Mouse (Mus musculus) stomach, embryonic 16.5 days (tissue): Measurements from ENCODE around the gene Col12a1. TPM values are rescaled to one million over a fixed set of nuclear protein-coding genes. Genes with fewer than 3 reads are reported as not detected.

Source experiments
- ATAC-seq: fragments of 200-750 bp; cut with Nextera tagmentation; 2 replicates; pipeline ENCODE4 v1.8.0; 2017; ENCODE audit warnings: moderate number of reproducible peaks, moderate TSS enrichment; ENCODE audit not compliant: insufficient read depth, low FRiP score
- H3K27ac ChIP-seq: fragments of 300-500 bp; sonication (generic); 2 replicates; pipeline ENCODE4 v1.5.1; 2014; ENCODE audit warnings: low read length
- H3K27me3 ChIP-seq: fragments of 300-500 bp; sonication (generic); 2 replicates; pipeline ENCODE4 v1.6.1; 2014; ENCODE audit warnings: low read length, control low read depth, mixed read lengths; ENCODE audit not compliant: control insufficient read depth, insufficient read depth
- H3K36me3 ChIP-seq: fragments of 300-500 bp; sonication (generic); 2 replicates; pipeline ENCODE4 v1.6.1; 2014; ENCODE audit warnings: low read length; ENCODE audit not compliant: control insufficient read depth, insufficient read depth
- H3K4me1 ChIP-seq: fragments of 300-500 bp; sonication (generic); 2 replicates; pipeline ENCODE4 v1.6.1; 2014; ENCODE audit warnings: low read length, control low read depth, mixed read lengths; ENCODE audit not compliant: control insufficient read depth, insufficient read depth
- H3K4me2 ChIP-seq: fragments of 300-500 bp; sonication (generic); 2 replicates; pipeline ENCODE4 v1.6.1; 2014; ENCODE audit warnings: low read depth, low read length, mixed read lengths
- H3K4me3 ChIP-seq: fragments of 300-500 bp; sonication (generic); replicated peaks from 2 replicates; pipeline ENCODE4 v1.5.1; 2014; ENCODE audit warnings: mild to moderate bottlenecking, low read length
- H3K9ac ChIP-seq: fragments of 300-500 bp; sonication (generic); 2 replicates; pipeline ENCODE4 v1.6.1; 2014; ENCODE audit warnings: low read length
- H3K9me3 ChIP-seq: fragments of 300-500 bp; sonication (generic); replicated peaks from 2 replicates; pipeline ENCODE4 v1.6.1; 2016; ENCODE audit warnings: low read length, control low read depth; ENCODE audit not compliant: control insufficient read depth
- WGBS: fragments of 180-500 bp; shearing (Covaris S2); extraction: QIAGEN DNeasy Blood & Tissue Kit; methylation state at CpG from one replicate; pipeline ENCODE4 v1.1.7; 2014; 5-methylcytosine and 5-hydroxymethylcytosine counted together
- polyA plus RNA-seq: library from polyadenylated mRNA; unstranded; fragments of >200 nt; fragmentation: Nextera tagmentation; extraction: Ambion mirVana; gene quantifications from 2 replicates; pipeline ENCODE4 v1.2.1, GENCODE M21; 2015

The Col12a1 gene
- polyA plus RNA-seq, 1 experiment from 2014 or later = 42.8 TPM

GRCm38 (mm10) chr9:79600237-79600570, 118.4 kb downstream of the Col12a1 start:
- Histone ChIP-seq H3K4me1 (no peaks in the 10 kb centered on the region), H3K27ac (no peak overlapping the region), H3K36me3 (no peaks in the 10 kb centered on the region; the same call in 1 of the 2 replicates), H3K9ac (no peak overlapping the region), H3K27me3 (no peaks in the 10 kb centered on the region), H3K4me2 (no peak overlapping the region), H3K9me3 (no peaks in the 10 kb centered on the region), H3K4me3 (no peak overlapping the region)
- ATAC-seq = no peak
- 80% methylated on average over 3 of the region's 3 CpGs for whole genome bisulfite sequencing

GRCm38 (mm10) chr9:79599395-79600236, 119.0 kb downstream of the Col12a1 start:
- 83% methylated on average over 20 of the region's 20 CpGs for WGBS

GRCm38 (mm10) chr9:79598578-79598977, 120.1 kb downstream of the Col12a1 start:
- Histone ChIP-seq H3K4me1 (no peaks in the 10 kb centered on the region), H3K36me3 (no peaks in the 10 kb centered on the region; the same call in 1 of the 2 replicates), H3K9me3 (no peaks in the 10 kb centered on the region), H3K4me2 (no peak overlapping the region), H3K4me3 (no peak overlapping the region), H3K27me3 (no peaks in the 10 kb centered on the region), H3K27ac (no peak overlapping the region), H3K9ac (no peak overlapping the region)
- 83% methylated on average over 1 of the region's 1 CpGs for WGBS
- no peak for ATAC-seq

More at GRCm38 (mm10) chr9:79599395-79600236, 119.0 kb downstream of the Col12a1 start:
- H3K9ac ChIP-seq = no peak overlapping the region
- H3K9me3 ChIP-seq = no peaks in the 10 kb centered on the region
- H3K27ac ChIP-seq = no peak overlapping the region
- H3K27me3 ChIP-seq = no peaks in the 10 kb centered on the region
- no peaks in the 10 kb centered on the region for H3K4me1 ChIP-seq
- no peaks in the 10 kb centered on the region; the same call in 1 of the 2 replicates for H3K36me3 ChIP-seq
- no peak for ATAC-seq
- H3K4me3 ChIP-seq = no peak overlapping the region
- H3K4me2 ChIP-seq = no peak overlapping the region

GRCm38 (mm10) chr9:79586415-79587195, 132.0 kb downstream of the Col12a1 start:
- WGBS = 76% methylated on average over 4 of the region's 4 CpGs
- H3K9me3 ChIP-seq = no peaks in the 10 kb centered on the region
- H3K27me3 ChIP-seq = no peaks in the 10 kb centered on the region
- H3K36me3 ChIP-seq = no peaks in the 10 kb centered on the region
- H3K4me3 ChIP-seq = no peak overlapping the region
- no peaks in the 10 kb centered on the region for H3K4me1 ChIP-seq
- no peak overlapping the region for H3K4me2 ChIP-seq
- ATAC-seq = no peak
- no peak overlapping the region for H3K27ac ChIP-seq
- H3K9ac ChIP-seq = no peak overlapping the region

- no peaks in the 10 kb centered on the region for H3K9me3 ChIP-seq
- no peaks in the 10 kb centered on the region for H3K27me3 ChIP-seq
- 82% methylated on average over 5 of the region's 5 CpGs for WGBS
- H3K4me2 ChIP-seq = no peak overlapping the region
- no peaks in the 10 kb centered on the region for H3K36me3 ChIP-seq
- H3K4me1 ChIP-seq = no peaks in the 10 kb centered on the region
- no peak for ATAC-seq
- H3K9ac ChIP-seq = no peak overlapping the region
- no peak overlapping the region for H3K4me3 ChIP-seq
- H3K27ac ChIP-seq = no peak overlapping the region
Measured at GRCm38 (mm10) chr9:79566838-79567237, 151.8 kb downstream of the Col12a1 start.

GRCm38 (mm10) chr9:79553297-79553696, 165.3 kb downstream of the Col12a1 start:
- Histone ChIP-seq H3K27me3 (no peaks in the 10 kb centered on the region), H3K9me3 (no peaks in the 10 kb centered on the region), H3K4me3 (no peak overlapping the region), H3K36me3 (no peaks in the 10 kb centered on the region), H3K4me1 (no peaks in the 10 kb centered on the region), H3K4me2 (no peak overlapping the region), H3K27ac (no peak overlapping the region), H3K9ac (no peak overlapping the region)
- WGBS = 74% methylated on average over 2 of the region's 2 CpGs
- ATAC-seq = no peak

Other genes starting within 250 kb of the Col12a1 start
- gene Cox7a2, start 41.0 kb upstream of the Col12a1 start, polyA plus RNA-seq = 647 and 702 TPM in 2 replicates
- 65.9 and 68.9 TPM in 2 replicates for gene Tmem30a, start 74.7 kb upstream of the Col12a1 start, polyA plus RNA-seq